Mouse (Mus musculus) limb, embryonic 12.5 days (tissue): ENCODE measurements around the gene Plcb4. TPM values are rescaled to one million over a fixed set of nuclear protein-coding genes. Genes with fewer than 3 reads are reported as not detected.
A peak's percentile ranks its signal among the peaks of the same experiment; 100 is the strongest.
"Not testable (repeated sequence)": the region's sequence is repeated elsewhere in the genome, so short reads cannot be mapped to it uniquely, and the experiment has no call there.

Experiments
- ATAC-seq: fragments of 200-750 bp; cut with Nextera tagmentation; 2 replicates; pipeline ENCODE4 v1.8.0; 2017; ENCODE audit warnings: low read depth, moderate TSS enrichment; ENCODE audit not compliant: insufficient number of reproducible peaks, insufficient read depth, low FRiP score, low TSS enrichment
- H3K27ac ChIP-seq: fragments of 300-500 bp; sonication (generic); 2 replicates; pipeline ENCODE4 v1.5.1; 2016; ENCODE audit warnings: mild to moderate bottlenecking, moderate library complexity
- H3K27me3 ChIP-seq: fragments of 300-500 bp; sonication (generic); 2 replicates; pipeline ENCODE4 v1.6.1; 2016; ENCODE audit warnings: mild to moderate bottlenecking, moderate library complexity
- H3K36me3 ChIP-seq: fragments of 300-500 bp; sonication (generic); 2 replicates; pipeline ENCODE4 v1.6.1; 2016; ENCODE audit warnings: mild to moderate bottlenecking, moderate library complexity
- H3K4me1 ChIP-seq: fragments of 300-500 bp; sonication (generic); replicated peaks from 2 replicates; pipeline ENCODE4 v1.6.1; 2016
- H3K4me2 ChIP-seq: fragments of 300-500 bp; sonication (generic); 2 replicates; pipeline ENCODE4 v1.6.1; 2016; ENCODE audit warnings: mild to moderate bottlenecking, moderate library complexity
- H3K4me3 ChIP-seq: fragments of 300-500 bp; sonication (generic); replicated peaks from 2 replicates; pipeline ENCODE4 v1.5.1; 2016; ENCODE audit warnings: mild to moderate bottlenecking
- H3K9ac ChIP-seq: fragments of 300-500 bp; sonication (generic); replicated peaks from 2 replicates; pipeline ENCODE4 v1.6.1; 2016; ENCODE audit warnings: mild to moderate bottlenecking, moderate library complexity
- H3K9me3 ChIP-seq: fragments of 300-500 bp; sonication (generic); 2 replicates; pipeline ENCODE4 v1.6.1; 2016; ENCODE audit warnings: mild to moderate bottlenecking, moderate library complexity
- WGBS: fragments of 180-500 bp; shearing (Covaris S2); methylation state at CpG from one replicate; pipeline ENCODE4 v1.1.7; 2016; 5-methylcytosine and 5-hydroxymethylcytosine counted together
- polyA plus RNA-seq: library from polyadenylated mRNA; unstranded; fragments of >200 nt; fragmentation: Nextera tagmentation; extraction: Ambion mirVana; gene quantifications from 2 replicates; pipeline ENCODE4 v1.2.1, GENCODE M21; 2016

Gene Plcb4
- polyA plus RNA-seq, 1 experiment from 2014 or later = 19.7 TPM

- H3K4me3 ChIP-seq, H3K27me3 ChIP-seq, ATAC-seq, H3K9ac ChIP-seq, H3K9me3 ChIP-seq, H3K27ac ChIP-seq, H3K36me3 ChIP-seq, H3K4me2 ChIP-seq: not testable (repeated sequence)
- H3K4me1 ChIP-seq = peaks cover 17% of the 10 kb centered on the region
- 86% methylated on average over 7 of the region's 7 CpGs for WGBS
Measured at GRCm38 (mm10) chr2:135738022-135738780, 79.4 kb downstream of the Plcb4 start.

- Histone ChIP-seq H3K27ac (no peak overlapping the region), H3K27me3 (no peaks in the 10 kb centered on the region), H3K4me1 (peaks cover 20% of the 10 kb centered on the region), H3K9me3 (no peaks in the 10 kb centered on the region), H3K9ac (no peak overlapping the region), H3K36me3 (no peaks in the 10 kb centered on the region), H3K4me3 (no peak overlapping the region), H3K4me2 (no peak overlapping the region)
- no peak for ATAC-seq
- WGBS = 82% methylated on average over 1 of the region's 1 CpGs
Measured at GRCm38 (mm10) chr2:135738950-135739349, 80.1 kb downstream of the Plcb4 start.

- Histone ChIP-seq H3K27me3 (no peaks in the 10 kb centered on the region), H3K4me1 (peaks cover 10% of the 10 kb centered on the region), H3K36me3 (no peaks in the 10 kb centered on the region), H3K9me3 (no peaks in the 10 kb centered on the region), H3K27ac (peak overlapping the region; percentile 62; the same call in 1 of the 2 replicates), H3K9ac (no peak overlapping the region), H3K4me3 (no peak overlapping the region), H3K4me2 (no peak overlapping the region)
- ATAC-seq = no peak
- WGBS = 73% methylated on average over 10 of the region's 10 CpGs
Measured at GRCm38 (mm10) chr2:135742954-135743700, 84.3 kb downstream of the Plcb4 start.

GRCm38 (mm10) chr2:135744711-135745110, 85.9 kb downstream of the Plcb4 start:
- 71% methylated on average over 8 of the region's 8 CpGs for WGBS

GRCm38 (mm10) chr2:135745126-135745525, 86.3 kb downstream of the Plcb4 start:
- Histone ChIP-seq H3K27ac (no peak overlapping the region), H3K27me3 (no peaks in the 10 kb centered on the region), H3K4me3 (no peak overlapping the region), H3K4me2 (no peak overlapping the region), H3K36me3 (no peaks in the 10 kb centered on the region), H3K4me1 (peaks cover 29% of the 10 kb centered on the region), H3K9ac (no peak overlapping the region), H3K9me3 (no peaks in the 10 kb centered on the region)
- ATAC-seq = no peak
- 48% methylated on average over 7 of the region's 7 CpGs for WGBS

More at GRCm38 (mm10) chr2:135744711-135745110, 85.9 kb downstream of the Plcb4 start:
- Histone ChIP-seq H3K4me1 (peaks cover 26% of the 10 kb centered on the region), H3K9me3 (no peaks in the 10 kb centered on the region), H3K9ac (no peak overlapping the region), H3K27me3 (no peaks in the 10 kb centered on the region), H3K36me3 (no peaks in the 10 kb centered on the region), H3K4me3 (no peak overlapping the region), H3K4me2 (no peak overlapping the region), H3K27ac (no peak overlapping the region)
- no peak for ATAC-seq

GRCm38 (mm10) chr2:135748441-135748840, 89.6 kb downstream of the Plcb4 start:
- Histone ChIP-seq H3K27ac (no peak overlapping the region), H3K4me2 (no peak overlapping the region), H3K4me3 (no peak overlapping the region), H3K9me3 (no peaks in the 10 kb centered on the region), H3K4me1 (peaks cover 21% of the 10 kb centered on the region), H3K27me3 (no peaks in the 10 kb centered on the region), H3K9ac (no peak overlapping the region), H3K36me3 (no peaks in the 10 kb centered on the region)
- 53% methylated on average over 5 of the region's 5 CpGs for WGBS
- ATAC-seq = peak; percentile 40; the same call in 1 of the 2 replicates

GRCm38 (mm10) chr2:135749606-135750005, 90.8 kb downstream of the Plcb4 start:
- Histone ChIP-seq H3K36me3 (no peaks in the 10 kb centered on the region), H3K9me3 (no peaks in the 10 kb centered on the region), H3K27me3 (no peaks in the 10 kb centered on the region), H3K4me2 (peak overlapping the region; percentile 15), H3K9ac (0 out of 2 replicates have a peak overlapping the region, but pooled peaks have one; percentile 23), H3K4me1 (peaks cover 20% of the 10 kb centered on the region), H3K4me3 (no peak overlapping the region), H3K27ac (peak overlapping the region; percentile 41)
- WGBS = 31% methylated on average over 15 of the region's 15 CpGs
- ATAC-seq = no peak

- no peaks in the 10 kb centered on the region for H3K9me3 ChIP-seq
- no peak overlapping the region for H3K4me3 ChIP-seq
- H3K36me3 ChIP-seq = no peaks in the 10 kb centered on the region
- no peak overlapping the region for H3K9ac ChIP-seq
- no peak overlapping the region for H3K27ac ChIP-seq
- peaks cover 20% of the 10 kb centered on the region for H3K4me1 ChIP-seq
- H3K4me2 ChIP-seq = no peak overlapping the region
- WGBS = 67% methylated on average over 5 of the region's 5 CpGs
- no peaks in the 10 kb centered on the region for H3K27me3 ChIP-seq
- ATAC-seq = no peak
Measured at GRCm38 (mm10) chr2:135750748-135751147, 91.9 kb downstream of the Plcb4 start.

GRCm38 (mm10) chr2:135755792-135756191, 97.0 kb downstream of the Plcb4 start:
- Histone ChIP-seq H3K27ac (no peak overlapping the region), H3K27me3 (no peaks in the 10 kb centered on the region), H3K9me3 (no peaks in the 10 kb centered on the region), H3K36me3 (no peaks in the 10 kb centered on the region), H3K4me2 (no peak overlapping the region), H3K4me1 (no peaks in the 10 kb centered on the region; the same call in 1 of the 2 replicates), H3K9ac (no peak overlapping the region), H3K4me3 (no peak overlapping the region)
- no peak for ATAC-seq
- WGBS = 90% methylated on average over 5 of the region's 5 CpGs

- 85% methylated on average over 3 of the region's 3 CpGs for WGBS
Measured at GRCm38 (mm10) chr2:135757478-135757877, 98.7 kb downstream of the Plcb4 start.

GRCm38 (mm10) chr2:135759499-135760095, 100.8 kb downstream of the Plcb4 start:
- no peak for ATAC-seq
- Histone ChIP-seq H3K27ac (no peak overlapping the region), H3K9me3 (no peaks in the 10 kb centered on the region), H3K36me3 (no peaks in the 10 kb centered on the region), H3K27me3 (no peaks in the 10 kb centered on the region), H3K4me1 (peaks cover 6% of the 10 kb centered on the region), H3K4me2 (no peak overlapping the region), H3K4me3 (no peak overlapping the region), H3K9ac (no peak overlapping the region)
- 77% methylated on average over 6 of the region's 6 CpGs for WGBS

More at GRCm38 (mm10) chr2:135757478-135757877, 98.7 kb downstream of the Plcb4 start:
- Histone ChIP-seq H3K9ac (no peak overlapping the region), H3K36me3 (no peaks in the 10 kb centered on the region), H3K27ac (no peak overlapping the region), H3K9me3 (no peaks in the 10 kb centered on the region), H3K4me1 (peaks cover 6% of the 10 kb centered on the region), H3K27me3 (no peaks in the 10 kb centered on the region), H3K4me2 (no peak overlapping the region), H3K4me3 (no peak overlapping the region)
- no peak for ATAC-seq
